Mouse (Mus musculus) ovary, postnatal 10 days (tissue): Measurements from ENCODE around the gene Foxo1.

Experiments used
- DNase-seq: peaks from one replicate; pipeline ENCODE4 v3.0.0; 2022; ENCODE audit warnings: low spot score

Foxo1 gene

DNA sequence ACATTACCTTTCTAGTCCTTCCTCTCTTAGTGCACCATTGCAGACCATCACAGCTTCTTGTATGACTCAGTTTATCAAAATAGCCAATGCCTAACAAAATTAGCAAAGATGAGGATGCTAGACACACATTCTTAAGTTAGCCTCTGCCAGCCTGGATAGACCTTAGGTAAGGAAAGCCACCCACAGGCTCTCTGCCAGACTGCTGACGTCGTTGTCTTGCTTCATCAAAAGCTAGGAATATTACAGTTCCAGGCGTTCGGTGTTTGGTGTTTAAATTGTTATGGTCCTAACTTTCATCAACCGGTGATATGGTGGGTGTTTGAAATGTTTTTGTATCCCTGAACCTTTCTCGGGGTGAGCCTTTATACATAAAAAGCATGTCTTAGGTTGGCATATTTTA, 96.4 kb downstream of the Foxo1 start:
- DNase-seq, result no peak

- DNase-seq, result no peak
Observed at GRCm38 (mm10) chr3:52369204-52369603, 101.1 kb downstream of the Foxo1 start.

- no peak for DNase-seq
Observed at GRCm38 (mm10) chr3:52369881-52370428, 101.8 kb downstream of the Foxo1 start.

- DNase-seq, result no peak
Observed at GRCm38 (mm10) chr3:52376974-52377373, 108.8 kb downstream of the Foxo1 start.

GRCm38 (mm10) chr3:52383351-52383750, 115.2 kb downstream of the Foxo1 start:
- no peak for DNase-seq

DNA sequence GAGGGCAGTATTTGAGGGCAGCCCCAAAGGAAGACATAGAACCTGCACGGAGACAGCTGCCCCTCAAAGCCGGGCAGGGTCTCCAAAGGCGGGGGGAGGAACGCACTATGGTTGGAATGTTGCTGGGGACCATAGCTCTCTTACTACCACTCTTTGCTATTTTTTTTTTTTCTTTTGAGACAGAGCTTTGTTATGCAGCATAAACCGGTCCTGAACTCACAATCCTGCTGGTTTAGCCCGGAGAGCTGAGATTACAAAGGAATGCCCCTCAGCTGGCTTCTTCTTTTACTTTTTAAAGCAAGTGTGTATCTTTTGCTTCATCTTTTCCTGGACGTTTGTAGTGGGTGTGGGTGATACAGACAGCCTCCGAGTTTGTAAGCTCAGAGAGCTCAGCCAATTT, 118.2 kb downstream of the Foxo1 start:
- DNase-seq, result no peak

GRCm38 (mm10) chr3:52390321-52390720, 122.2 kb downstream of the Foxo1 start:
- no peak for DNase-seq

GRCm38 (mm10) chr3:52390766-52391665, 122.9 kb downstream of the Foxo1 start:
- DNase-seq, result no peak

DNA sequence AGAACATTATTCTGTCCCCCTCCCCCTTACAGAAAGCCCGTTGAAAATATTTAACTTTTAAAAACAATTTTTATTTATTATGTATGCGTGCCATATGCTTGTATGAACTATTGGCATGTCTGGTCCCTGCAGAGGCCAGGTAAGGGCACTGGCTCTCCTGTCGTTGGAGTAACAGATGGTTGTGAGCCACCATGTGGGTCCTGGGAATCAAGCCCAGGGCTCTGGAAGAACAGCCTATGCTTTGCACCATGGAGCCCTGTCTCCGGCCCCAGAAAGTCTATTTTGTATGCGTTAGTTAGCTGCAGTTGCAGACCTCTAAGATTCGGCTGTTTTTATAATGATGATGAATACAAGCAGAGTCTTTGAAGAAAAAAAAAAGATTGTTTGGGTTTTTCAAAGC, 123.8 kb downstream of the Foxo1 start:
- no peak for DNase-seq

- no peak for DNase-seq
Observed at GRCm38 (mm10) chr3:52392521-52392920, 124.4 kb downstream of the Foxo1 start.

- DNase-seq, result no peak
Observed at GRCm38 (mm10) chr3:52393171-52393570, 125.0 kb downstream of the Foxo1 start.

DNA sequence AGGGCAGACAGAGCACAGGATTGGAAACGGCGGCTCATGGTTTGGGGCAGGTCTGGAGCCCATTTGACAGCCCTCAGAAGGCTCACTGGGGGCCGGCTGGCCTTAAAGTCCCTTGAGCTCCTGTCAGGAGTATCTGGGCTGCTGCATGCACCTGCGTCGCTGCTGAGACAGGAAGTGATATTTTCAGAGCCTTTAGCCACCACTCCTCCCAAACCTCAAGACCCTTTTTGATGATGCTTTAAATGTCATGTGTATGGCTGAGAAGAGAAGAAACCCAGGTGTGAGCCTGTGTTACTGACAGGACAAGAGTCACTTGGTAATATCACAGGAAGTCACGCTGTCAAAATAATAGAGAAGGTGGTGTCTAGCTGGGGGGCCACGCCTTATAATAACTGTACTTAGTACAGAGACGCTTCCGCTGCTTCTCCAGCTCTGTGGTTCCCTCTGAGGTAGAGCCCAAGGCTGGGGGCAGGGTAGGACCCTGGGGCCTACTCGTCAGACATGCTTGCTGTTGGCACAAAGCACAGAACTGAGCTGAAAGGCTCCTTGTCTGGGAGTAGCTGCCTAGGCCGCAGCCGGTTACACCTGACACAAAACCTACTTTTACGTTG, 128.1 kb downstream of the Foxo1 start:
- DNase-seq, result no peak

GRCm38 (mm10) chr3:52396951-52397615, 128.9 kb downstream of the Foxo1 start:
- no peak for DNase-seq

GRCm38 (mm10) chr3:52397961-52398360, 129.8 kb downstream of the Foxo1 start:
- no peak for DNase-seq

- DNase-seq, result no peak
Observed at GRCm38 (mm10) chr3:52400284-52401161, 132.4 kb downstream of the Foxo1 start.

- DNase-seq, result peak; percentile 42
Observed at GRCm38 (mm10) chr3:52401162-52401928, 133.2 kb downstream of the Foxo1 start.
